Mouse (Mus musculus): ENCODE results near the gene Atad1.
A peak's percentile ranks its signal among the peaks of the same experiment; 100 is the strongest.
"Not testable (repeated sequence)": the region's sequence is repeated elsewhere in the genome, so short reads cannot be mapped to it uniquely, and the experiment has no call there.

The Atad1 gene

GRCm38 (mm10) chr19:32680894-32681293, 58.7 kb downstream of the Atad1 start:
- DNase-seq (ENCODE audit: low read depth, low spot score), result peak; percentile 46

DNA sequence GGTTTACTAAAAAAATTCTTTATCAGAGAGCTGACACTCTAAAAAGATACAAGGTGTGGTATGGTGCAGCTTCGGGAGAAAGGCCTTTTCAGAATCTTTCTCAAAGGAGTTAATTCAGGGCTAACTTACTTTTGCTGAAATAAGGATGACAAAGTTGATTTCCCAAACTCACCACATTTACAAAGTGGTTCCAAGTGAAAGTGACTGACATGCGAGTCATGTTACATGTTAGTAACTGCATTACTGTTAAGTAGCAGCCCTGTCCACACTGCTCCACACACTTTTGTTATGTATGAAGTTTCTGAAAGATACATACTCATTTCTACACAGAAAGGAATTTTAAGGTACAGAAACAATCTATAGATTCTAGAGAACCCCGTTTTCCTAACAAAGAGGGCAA, 63.8 kb downstream of the Atad1 start:
- no peak for DNase-seq (ENCODE audit: low read depth, low spot score)

DNA sequence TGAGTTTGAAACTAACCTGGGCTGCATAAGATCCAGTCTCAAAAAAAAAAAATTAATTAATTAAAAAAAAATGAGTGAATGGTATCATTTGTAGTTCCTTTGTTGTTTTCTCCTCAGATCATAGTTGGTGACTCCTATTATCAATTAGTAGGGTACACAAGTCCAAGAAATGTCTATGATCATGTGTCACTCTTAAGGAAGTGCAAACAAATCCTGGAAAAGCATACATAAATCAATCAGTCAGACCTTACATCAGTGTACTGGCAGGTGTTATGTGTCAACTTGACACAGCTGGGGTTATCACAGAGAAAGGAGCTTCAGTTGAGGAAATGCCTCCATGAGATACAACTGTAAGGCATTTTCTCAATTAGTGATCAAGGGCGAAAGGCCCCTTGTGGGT, 71.8 kb downstream of the Atad1 start:
- not testable (repeated sequence) for DNase-seq (ENCODE audit: low read depth, low spot score)

GRCm38 (mm10) chr19:32665243-32665642, 74.3 kb downstream of the Atad1 start:
- no peak for DNase-seq (ENCODE audit: low read depth, low spot score)

DNA sequence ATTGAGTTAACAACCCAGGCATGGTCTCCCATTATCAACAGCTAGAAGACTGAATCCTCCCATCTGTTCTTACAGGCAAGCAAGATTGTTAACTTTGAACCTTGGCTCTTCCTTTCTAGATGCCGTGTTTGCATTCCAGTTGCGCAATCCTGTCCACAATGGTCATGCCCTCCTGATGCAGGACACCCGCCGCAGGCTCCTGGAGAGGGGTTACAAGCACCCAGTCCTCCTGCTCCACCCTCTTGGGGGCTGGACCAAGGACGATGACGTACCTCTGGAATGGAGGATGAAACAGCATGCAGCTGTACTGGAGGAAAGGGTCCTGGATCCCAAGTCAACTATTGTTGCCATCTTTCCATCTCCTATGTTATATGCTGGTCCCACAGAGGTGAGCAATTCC, 76.7 kb downstream of the Atad1 start:
- DNase-seq (ENCODE audit: low read depth, low spot score), result no peak

- no peak for DNase-seq (ENCODE audit: low read depth, low spot score)
Measured at GRCm38 (mm10) chr19:32659346-32659745, 80.2 kb downstream of the Atad1 start.

DNA sequence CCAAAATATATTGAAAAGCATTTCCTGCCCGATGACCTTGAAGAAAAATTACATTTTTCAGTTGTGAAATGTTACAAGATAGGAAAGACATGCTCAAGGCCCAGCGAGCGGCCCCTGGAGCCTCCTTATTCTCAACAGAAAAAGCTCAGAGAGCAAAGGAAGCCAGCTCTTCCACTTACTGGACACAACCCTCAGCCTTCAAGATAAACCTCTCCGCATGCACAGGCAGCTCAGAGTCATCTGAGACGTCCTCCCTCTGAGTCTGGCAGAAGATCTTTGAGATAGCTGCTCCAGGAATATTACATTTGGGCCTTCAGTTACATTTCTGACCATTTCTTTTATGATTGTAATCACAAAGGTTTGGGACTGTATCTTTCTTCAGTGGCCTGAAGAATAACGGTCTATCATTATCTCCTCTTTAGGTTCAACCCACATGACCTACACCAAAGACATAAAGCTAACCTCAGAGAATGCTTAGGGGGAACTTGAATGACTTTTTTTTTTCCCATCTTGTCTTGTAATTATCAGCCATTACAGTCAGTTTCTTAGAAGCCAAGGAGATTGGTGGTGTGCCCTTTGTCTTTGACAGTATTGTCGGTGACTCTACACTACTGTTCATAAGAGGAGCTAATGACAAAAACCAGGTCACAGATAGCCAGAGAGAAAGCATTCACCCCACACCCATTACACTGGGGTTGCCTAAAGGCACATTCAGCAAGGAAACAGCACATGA, 85.8 kb downstream of the Atad1 start:
- no peak for DNase-seq (ENCODE audit: low read depth, low spot score)

DNA sequence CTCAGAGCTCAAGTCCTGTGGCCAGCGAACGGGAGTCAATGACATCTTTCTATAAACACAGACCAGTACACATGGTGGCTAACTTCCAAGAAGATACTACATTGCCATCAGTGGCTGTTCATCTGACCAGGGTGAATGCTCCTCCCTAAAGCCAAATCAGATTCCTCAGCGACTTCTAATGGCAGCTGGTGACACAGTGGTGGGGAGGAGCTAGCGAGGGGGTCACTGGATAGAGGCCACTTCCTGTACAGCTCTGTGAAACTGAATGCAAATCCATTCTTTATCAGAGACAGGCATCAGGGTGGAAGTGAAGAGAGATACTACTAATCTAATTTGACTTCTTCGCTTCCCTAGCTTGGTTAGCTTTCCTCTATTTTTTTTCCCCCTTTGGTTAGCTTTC, 86.5 kb downstream of the Atad1 start:
- no peak for DNase-seq (ENCODE audit: low read depth, low spot score)

DNA sequence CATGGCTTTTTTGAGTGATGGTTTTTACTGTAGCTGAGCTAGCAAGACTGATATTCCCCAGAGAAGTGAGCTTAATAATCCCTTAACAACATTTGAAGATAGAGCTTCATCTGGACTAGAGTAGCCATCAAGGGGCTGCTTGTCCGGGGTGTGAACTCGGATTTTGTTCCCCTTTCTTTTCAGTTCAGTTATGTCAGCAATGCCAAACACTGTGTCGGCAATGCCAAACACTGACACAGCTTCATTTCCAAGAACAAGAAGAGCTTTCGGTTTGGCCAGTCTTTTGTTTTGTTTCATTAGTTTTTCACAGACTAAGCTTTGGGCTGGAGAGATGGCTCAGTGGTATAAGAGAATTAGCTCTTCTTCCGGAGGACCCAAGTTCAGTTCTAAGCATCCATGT, 88.5 kb downstream of the Atad1 start:
- DNase-seq (ENCODE audit: low read depth, low spot score), result no peak

DNA sequence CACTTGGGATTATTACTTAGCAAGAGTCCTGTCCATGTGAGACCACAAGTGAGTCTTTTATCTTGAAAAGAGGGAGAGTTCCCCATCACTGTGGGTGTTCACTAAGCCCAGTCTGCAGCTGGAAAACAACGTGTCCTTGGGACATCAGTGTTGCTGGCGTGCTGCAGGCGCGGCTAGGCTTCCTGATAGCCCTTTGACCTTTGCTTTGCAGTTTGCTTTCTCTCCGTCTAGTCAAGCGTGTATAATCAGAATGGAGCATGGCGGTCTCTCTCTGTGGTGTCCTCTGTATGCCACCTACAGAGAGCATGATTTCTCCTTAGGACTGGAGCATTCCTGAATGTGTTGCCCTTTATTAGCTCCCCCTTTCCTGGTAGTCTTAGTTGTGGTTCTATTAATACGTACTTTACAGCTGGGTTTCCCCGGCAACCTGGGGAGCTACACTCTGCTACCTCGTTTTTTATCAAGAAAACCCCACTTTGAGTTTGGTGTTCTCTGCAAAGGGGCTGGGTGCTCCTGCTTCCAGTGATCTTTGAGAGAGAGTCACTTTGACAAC, 91.5 kb downstream of the Atad1 start:
- no peak for DNase-seq (ENCODE audit: low read depth, low spot score)

DNA sequence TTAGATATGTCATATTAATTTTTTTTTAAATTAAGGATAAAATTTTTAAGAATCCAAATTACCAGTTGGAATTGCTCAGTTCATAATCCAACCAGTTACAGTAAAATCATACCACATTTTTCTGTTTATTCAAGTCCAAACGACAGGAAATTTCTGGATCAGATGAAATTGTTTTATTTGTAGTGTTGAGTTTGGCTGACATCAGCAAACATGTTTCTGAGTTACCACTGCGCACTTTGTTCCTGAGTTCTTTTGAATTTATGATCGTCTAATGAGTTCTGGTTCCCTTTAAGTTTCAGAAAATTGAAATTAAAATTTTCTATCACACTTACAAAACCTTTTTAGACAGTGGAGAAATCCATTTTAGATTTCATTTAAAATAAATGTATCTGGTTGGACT, 93.2 kb downstream of the Atad1 start:
- no peak for DNase-seq (ENCODE audit: low read depth, low spot score)

DNA sequence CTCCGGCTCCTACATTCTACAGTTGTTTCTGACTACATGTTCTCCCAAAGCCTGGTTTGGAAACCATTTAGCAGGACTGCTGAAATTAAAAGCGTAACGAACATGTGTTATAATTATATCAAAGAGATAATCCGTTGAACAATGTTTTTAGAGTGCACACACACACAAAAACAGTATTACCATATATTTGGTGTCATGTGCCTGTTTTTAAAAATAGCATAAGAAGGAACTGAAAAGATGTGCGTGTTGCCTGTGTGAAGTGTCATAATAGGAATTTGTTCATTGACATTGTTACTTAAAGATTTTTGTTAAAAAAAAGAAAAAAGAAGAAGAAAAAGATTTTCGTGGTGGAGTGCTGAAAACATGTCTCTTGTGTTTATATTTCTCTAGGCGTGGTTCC, 93.6 kb downstream of the Atad1 start:
- no peak for DNase-seq (ENCODE audit: low read depth, low spot score)

DNA sequence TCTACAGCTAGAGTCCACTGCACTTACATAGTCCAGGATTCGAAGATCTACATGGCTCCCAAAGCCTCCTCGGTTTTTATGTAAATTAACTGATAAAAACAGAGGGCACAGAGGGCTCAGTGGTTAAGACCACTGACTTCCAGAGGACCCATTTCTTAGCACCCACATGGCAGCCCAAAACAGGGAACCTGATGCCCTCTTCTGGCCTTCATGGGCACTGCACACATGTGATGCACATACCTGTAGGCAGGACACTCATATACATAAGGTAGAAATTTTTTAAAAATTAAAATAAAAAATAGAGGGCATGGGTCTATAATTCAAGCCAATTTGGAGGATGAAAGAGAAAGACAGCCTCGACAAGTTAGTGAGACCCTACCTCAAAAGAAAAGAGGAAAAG, 95.9 kb downstream of the Atad1 start:
- DNase-seq (ENCODE audit: low read depth, low spot score), result no peak

- DNase-seq (ENCODE audit: low read depth, low spot score), result no peak
Measured at GRCm38 (mm10) chr19:32641995-32642394, 97.6 kb downstream of the Atad1 start.

DNA sequence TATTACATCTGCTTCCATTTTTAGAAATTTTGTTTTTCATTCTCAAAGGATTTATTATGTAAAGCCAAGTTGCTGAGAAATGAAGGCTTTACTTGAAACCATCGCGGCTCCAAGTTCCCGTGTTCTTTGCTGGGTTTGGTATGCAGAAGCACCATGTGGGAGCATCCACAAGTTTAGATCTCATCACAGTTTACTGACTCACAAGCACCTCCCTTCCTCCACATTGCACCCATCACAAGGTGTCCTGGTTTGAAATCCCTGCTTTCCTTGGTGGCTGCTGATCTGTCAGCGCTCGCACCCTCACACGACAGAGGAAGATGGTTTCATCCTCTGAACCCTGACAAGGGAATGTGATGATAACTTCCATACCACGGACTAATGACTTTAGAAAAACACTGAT, 98.1 kb downstream of the Atad1 start:
- no peak for DNase-seq (ENCODE audit: low read depth, low spot score)

GRCm38 (mm10) chr19:32638276-32638903, 101.2 kb downstream of the Atad1 start:
- DNase-seq (ENCODE audit: low read depth, low spot score), result no peak

- no peak for DNase-seq (ENCODE audit: low read depth, low spot score)
Measured at GRCm38 (mm10) chr19:32637357-32638275, 102.0 kb downstream of the Atad1 start.

DNA sequence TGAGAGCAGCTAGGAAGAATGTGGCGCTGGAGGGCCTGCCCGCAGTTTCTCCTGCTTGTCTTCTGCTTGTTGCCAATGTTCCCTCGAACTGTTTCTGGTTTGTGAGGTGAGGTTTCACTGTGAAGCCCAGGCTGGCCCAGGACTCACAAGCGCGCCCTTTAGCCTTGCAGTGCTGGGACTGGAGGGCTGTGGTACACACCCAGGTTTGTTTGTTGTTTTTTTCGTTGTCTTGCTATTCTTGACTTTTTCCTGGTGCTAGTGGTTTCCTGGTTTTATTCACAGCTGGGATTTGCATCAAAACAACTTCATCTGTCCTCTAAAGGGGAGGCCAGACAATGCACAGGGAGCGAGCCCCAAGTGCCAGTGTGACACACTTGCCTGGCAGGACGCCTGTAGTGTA, 104.7 kb downstream of the Atad1 start:
- DNase-seq (ENCODE audit: low read depth, low spot score), result no peak

DNA sequence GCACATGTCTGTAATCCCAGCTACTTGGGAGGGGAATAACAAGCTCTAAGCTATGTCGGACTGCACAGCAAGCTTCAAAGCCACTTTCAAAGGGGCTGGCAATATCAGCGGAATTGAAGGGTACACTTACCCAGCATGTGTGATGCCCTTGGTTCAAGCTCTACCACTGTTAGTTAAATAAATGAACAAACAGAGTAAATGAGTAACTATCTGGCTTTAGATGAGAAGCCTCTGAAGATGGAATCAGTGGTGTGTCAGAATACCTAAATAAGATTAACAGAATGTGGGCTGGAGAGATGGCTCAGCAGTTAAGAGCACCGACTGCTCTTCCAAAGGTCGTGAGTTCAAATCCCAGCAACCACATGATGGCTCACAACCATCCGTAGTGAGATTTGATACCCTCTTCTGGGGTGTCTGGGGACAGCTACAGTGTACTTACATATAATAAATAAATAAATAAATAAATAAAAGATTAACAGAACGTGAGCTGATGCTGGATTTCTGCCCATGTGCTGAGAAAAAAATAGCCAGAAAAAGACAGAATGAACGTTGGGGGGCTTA, 110.9 kb downstream of the Atad1 start:
- DNase-seq (ENCODE audit: low read depth, low spot score), result no peak

GRCm38 (mm10) chr19:32627631-32628030, 112.0 kb downstream of the Atad1 start:
- no peak for DNase-seq (ENCODE audit: low read depth, low spot score)

DNA sequence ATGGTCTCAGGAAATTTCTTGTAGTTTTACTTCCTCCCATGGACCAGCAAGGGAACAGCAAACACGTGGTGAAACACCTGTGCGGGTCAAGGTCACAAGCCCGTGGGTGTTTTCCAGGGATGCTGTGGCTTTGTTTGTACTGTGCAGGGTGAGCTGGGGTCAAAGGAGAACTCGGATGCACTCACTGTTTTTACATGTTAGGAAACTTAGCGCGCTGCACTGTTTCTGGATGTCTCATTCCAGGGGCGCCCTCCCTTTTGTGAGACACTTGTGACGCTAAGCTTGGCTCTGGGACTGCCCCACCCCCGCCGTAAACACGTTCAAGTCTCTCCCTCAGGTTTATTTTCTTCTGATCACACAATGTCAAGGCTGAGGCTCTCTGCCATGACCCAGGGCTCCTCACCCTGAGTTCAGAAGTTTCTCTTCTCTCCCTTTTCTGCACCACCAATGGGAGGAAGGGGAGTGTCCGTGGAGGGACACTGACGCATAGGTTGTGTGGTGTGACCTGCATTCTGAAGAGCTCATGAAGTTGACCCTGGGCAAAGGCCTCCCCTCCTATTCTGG, 112.7 kb downstream of the Atad1 start:
- peak; percentile 3 for DNase-seq (ENCODE audit: low read depth, low spot score)

- no peak for DNase-seq (ENCODE audit: low read depth, low spot score)
Measured at GRCm38 (mm10) chr19:32622142-32622541, 117.4 kb downstream of the Atad1 start.
